Mouse (Mus musculus) midbrain, embryonic 13.5 days (tissue): ENCODE results near the gene Vax1. TPM values are rescaled to one million over a fixed set of nuclear protein-coding genes. Genes with fewer than 3 reads are reported as not detected.

Experiments used
- ATAC-seq: fragments of 200-750 bp; cut with Nextera tagmentation; 2 replicates; pipeline ENCODE4 v1.8.0; 2017; ENCODE audit warnings: mild to moderate bottlenecking, moderate TSS enrichment, moderate library complexity
- H3K27ac ChIP-seq: fragments of 300-500 bp; sonication (generic); 2 replicates; pipeline ENCODE4 v1.5.1; 2015; ENCODE audit warnings: inconsistent platforms, mild to moderate bottlenecking, moderate library complexity
- H3K27me3 ChIP-seq: fragments of 300-500 bp; sonication (generic); 2 replicates; pipeline ENCODE4 v1.6.1; 2015; ENCODE audit warnings: mild to moderate bottlenecking, inconsistent platforms
- H3K36me3 ChIP-seq: fragments of 300-500 bp; sonication (generic); 2 replicates; pipeline ENCODE4 v1.6.1; 2015; ENCODE audit warnings: mild to moderate bottlenecking, inconsistent platforms
- H3K4me1 ChIP-seq: fragments of 300-500 bp; sonication (generic); replicated peaks from 2 replicates; pipeline ENCODE4 v1.6.1; 2015; ENCODE audit warnings: inconsistent platforms
- H3K4me2 ChIP-seq: fragments of 300-500 bp; sonication (generic); replicated peaks from 2 replicates; pipeline ENCODE4 v1.6.1; 2015; ENCODE audit warnings: moderate library complexity, mild to moderate bottlenecking, inconsistent platforms
- H3K4me3 ChIP-seq: fragments of 300-500 bp; sonication (generic); replicated peaks from 2 replicates; pipeline ENCODE4 v1.5.1; 2015; ENCODE audit warnings: mild to moderate bottlenecking, inconsistent platforms
- H3K9ac ChIP-seq: fragments of 300-500 bp; sonication (generic); replicated peaks from 2 replicates; pipeline ENCODE4 v1.6.1; 2015; ENCODE audit warnings: mild to moderate bottlenecking, inconsistent platforms
- H3K9me3 ChIP-seq: fragments of 300-500 bp; sonication (generic); 2 replicates; pipeline ENCODE4 v1.6.1; 2016; ENCODE audit warnings: mild to moderate bottlenecking, inconsistent platforms
- WGBS: fragments of 180-500 bp; shearing (Covaris S2); methylation state at CpG from one replicate; pipeline ENCODE4 v1.1.7; 2015; 5-methylcytosine and 5-hydroxymethylcytosine counted together
- polyA plus RNA-seq: library from polyadenylated mRNA; unstranded; fragments of >200 nt; fragmentation: Nextera tagmentation; extraction: Ambion mirVana; gene quantifications from 2 replicates; pipeline ENCODE4 v1.2.1, GENCODE M21; 2015

The Vax1 gene
- polyA plus RNA-seq, 1 experiment from 2014 or later = 0.40 TPM

DNA sequence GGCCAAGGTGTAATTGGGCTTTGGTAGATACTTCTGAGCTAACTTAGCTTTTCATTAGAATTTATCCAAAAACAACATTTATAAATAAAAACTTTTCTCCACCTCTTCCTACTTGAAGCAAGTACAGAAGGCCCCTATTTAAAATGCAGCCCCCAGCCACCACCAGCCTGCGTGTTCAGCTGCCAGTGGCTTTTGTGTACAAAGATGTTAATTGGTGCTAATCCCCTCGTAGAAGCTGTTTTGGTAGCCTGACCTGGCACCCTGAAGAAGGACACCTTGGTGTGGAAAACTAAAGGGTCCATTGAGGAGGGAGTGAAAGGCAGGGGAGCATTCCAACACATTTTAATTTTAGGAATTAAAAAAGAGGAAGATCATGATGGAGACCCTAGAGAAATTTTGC, 34.9 kb downstream of the Vax1 start:
- H3K9me3 ChIP-seq = no peaks in the 10 kb centered on the region
- ATAC-seq = no peak
- no peak overlapping the region for H3K4me2 ChIP-seq
- H3K9ac ChIP-seq = no peak overlapping the region
- H3K4me1 ChIP-seq = peaks cover 27% of the 10 kb centered on the region
- 2% methylated on average over 2 of the region's 2 CpGs for whole genome bisulfite sequencing
- H3K27ac ChIP-seq = no peak overlapping the region
- H3K27me3 ChIP-seq = peaks cover 62% of the 10 kb centered on the region
- H3K36me3 ChIP-seq = no peaks in the 10 kb centered on the region
- no peak overlapping the region for H3K4me3 ChIP-seq

DNA sequence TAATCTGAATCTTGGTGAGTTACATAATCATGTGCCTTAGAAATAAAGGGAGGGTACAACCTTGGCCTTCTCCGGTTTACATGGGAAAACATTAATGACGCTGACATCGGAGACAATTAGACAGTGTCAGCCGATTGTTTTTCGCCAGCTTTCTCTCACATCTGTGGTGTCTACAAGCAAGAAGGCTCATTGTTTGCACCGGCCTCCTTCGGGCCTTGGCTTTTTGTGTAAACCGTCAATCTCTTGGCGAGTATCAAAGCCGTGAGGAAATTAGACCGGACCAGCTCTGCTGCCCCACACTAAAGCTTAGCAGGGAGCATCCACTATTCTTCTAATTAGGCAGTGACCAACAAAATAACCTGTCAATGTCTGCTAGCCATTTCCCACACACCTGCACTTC, 36.7 kb downstream of the Vax1 start:
- H3K9me3 ChIP-seq = no peaks in the 10 kb centered on the region
- H3K27me3 ChIP-seq = peaks cover 60% of the 10 kb centered on the region
- H3K4me3 ChIP-seq = no peak overlapping the region
- H3K4me1 ChIP-seq = peaks cover 27% of the 10 kb centered on the region
- H3K9ac ChIP-seq = no peak overlapping the region
- H3K36me3 ChIP-seq = no peaks in the 10 kb centered on the region
- peak; percentile 66; the same call in 1 of the 2 replicates for ATAC-seq
- no peak overlapping the region for H3K27ac ChIP-seq
- H3K4me2 ChIP-seq = peak overlapping the region; percentile 31
- 4% methylated on average over 11 of the region's 11 CpGs for WGBS

DNA sequence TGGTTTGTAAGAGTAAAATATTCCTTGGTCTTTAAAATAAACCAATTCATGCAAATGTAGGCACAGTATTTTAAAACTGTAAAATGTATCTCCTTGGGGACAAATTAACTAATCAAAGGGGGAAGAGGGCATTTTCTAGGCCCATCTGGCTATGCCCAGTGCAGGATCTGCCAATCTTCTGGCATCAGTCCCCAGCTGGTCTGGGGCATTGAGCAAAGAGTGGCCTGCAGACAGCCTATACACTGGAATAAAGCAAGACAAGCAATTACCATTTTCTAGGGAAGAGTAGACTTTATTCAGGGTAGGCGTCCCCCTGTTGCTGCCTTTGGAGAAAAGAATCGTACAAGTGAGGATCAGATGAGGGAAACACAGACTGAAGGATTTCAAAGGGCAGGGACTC, 40.2 kb downstream of the Vax1 start:
- WGBS = 36% methylated on average over 2 of the region's 2 CpGs
- H3K4me3 ChIP-seq = no peak overlapping the region
- H3K9ac ChIP-seq = no peak overlapping the region
- no peaks in the 10 kb centered on the region for H3K36me3 ChIP-seq
- H3K4me1 ChIP-seq = peaks cover 17% of the 10 kb centered on the region
- no peak overlapping the region for H3K4me2 ChIP-seq
- H3K27ac ChIP-seq = no peak overlapping the region
- no peaks in the 10 kb centered on the region for H3K9me3 ChIP-seq
- ATAC-seq = no peak
- peaks cover 45% of the 10 kb centered on the region for H3K27me3 ChIP-seq

DNA sequence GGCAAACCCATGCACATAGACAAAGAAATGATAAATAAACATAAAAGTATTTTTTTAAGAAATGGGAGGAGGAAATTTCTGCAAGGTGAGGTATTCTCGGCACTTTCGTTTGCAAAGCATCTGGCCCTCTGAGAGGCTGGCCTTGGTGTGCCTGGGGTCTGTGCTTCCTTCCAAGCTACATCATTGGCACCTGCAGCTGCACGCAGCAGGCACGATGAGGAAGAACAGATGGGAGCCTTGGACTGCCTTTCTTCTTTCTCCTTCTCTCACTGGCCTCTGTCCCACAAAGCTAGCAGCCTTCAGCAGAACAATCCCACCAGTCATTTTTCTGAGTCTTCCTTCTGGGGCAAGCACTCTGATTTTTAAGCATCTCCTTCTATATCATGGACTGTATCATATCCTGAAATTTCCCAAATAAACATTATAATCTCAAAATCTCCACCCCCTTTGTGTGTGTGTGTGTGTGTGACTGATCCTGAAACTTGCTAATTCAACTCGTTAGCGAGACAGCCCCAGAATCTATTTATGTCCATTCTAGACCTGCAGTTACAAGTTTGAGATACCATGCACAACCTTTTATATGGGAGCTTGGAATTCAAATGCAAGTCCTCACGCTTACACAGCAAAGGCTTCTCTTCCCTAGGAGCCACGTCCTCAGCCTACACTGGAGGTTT, 41.2 kb downstream of the Vax1 start:
- peaks cover 12% of the 10 kb centered on the region for H3K4me1 ChIP-seq
- peaks cover 42% of the 10 kb centered on the region for H3K27me3 ChIP-seq
- H3K4me2 ChIP-seq = no peak overlapping the region
- H3K9ac ChIP-seq = no peak overlapping the region
- H3K4me3 ChIP-seq = no peak overlapping the region
- ATAC-seq = no peak
- WGBS = 79% methylated on average over 8 of the region's 8 CpGs
- no peaks in the 10 kb centered on the region for H3K9me3 ChIP-seq
- H3K27ac ChIP-seq = no peak overlapping the region
- H3K36me3 ChIP-seq = no peaks in the 10 kb centered on the region

DNA sequence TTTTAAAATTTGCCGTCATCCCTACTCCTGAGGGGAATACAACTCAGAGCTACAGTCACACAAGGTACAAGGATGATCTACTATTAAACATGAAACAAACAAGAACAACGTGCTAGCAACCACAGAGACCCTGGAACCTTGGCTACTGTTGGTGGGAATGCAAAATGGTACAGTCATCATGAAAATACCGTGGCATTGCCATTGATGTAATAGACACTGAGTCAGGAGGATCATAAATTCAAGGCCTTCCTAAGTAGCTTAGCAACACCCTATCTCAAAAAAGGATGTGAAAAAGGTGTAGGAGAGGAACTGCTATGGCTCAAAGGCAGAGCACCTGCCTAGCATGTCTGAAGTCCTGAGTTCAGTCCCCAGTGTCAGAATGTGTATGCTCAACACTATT, 42.4 kb downstream of the Vax1 start:
- Histone ChIP-seq H3K9ac (no peak overlapping the region), H3K27ac (no peak overlapping the region), H3K36me3 (no peaks in the 10 kb centered on the region), H3K4me1 (0 out of 2 replicates have a peak, but pooled peaks cover 2% of the 10 kb centered on the region), H3K27me3 (peaks cover 41% of the 10 kb centered on the region), H3K4me2 (no peak overlapping the region), H3K4me3 (no peak overlapping the region), H3K9me3 (no peaks in the 10 kb centered on the region)
- ATAC-seq = no peak
- WGBS = 91% methylated on average over 3 of the region's 3 CpGs

Other genes with a start within 250 kb of the Vax1 start
- gene Eno4, start 226.6 kb downstream of the Vax1 start, polyA plus RNA-seq = 0.61 and 0.66 TPM in 2 replicates
- gene Hspa12a, start 226.4 kb downstream of the Vax1 start, polyA plus RNA-seq = 30.1 and 35.4 TPM in 2 replicates
- 15.5 and 19.0 TPM in 2 replicates for gene Shtn1, start 94.0 kb downstream of the Vax1 start, polyA plus RNA-seq
- not detected in 2 replicates for gene Kcnk18, start 49.2 kb upstream of the Vax1 start, polyA plus RNA-seq
- 28.1 and 31.5 TPM in 2 replicates for gene Slc18a2, start 90.8 kb upstream of the Vax1 start, polyA plus RNA-seq
- 1.7 and 6.7 TPM in 2 replicates for gene Rps12-ps3, start 152.2 kb upstream of the Vax1 start, polyA plus RNA-seq
- gene Pdzd8, start 175.7 kb upstream of the Vax1 start, polyA plus RNA-seq = 9.3 and 9.5 TPM in 2 replicates